Mouse (Mus musculus) cerebellum, adult 8-10 months (tissue): ENCODE results near the gene E2f7.
"Not testable (repeated sequence)": the region's sequence is repeated elsewhere in the genome, so short reads cannot be mapped to it uniquely, and the experiment has no call there.

Experiments
- DNase-seq: peaks from one replicate; pipeline ENCODE4 v3.0.0; 2022

The E2f7 gene

DNA sequence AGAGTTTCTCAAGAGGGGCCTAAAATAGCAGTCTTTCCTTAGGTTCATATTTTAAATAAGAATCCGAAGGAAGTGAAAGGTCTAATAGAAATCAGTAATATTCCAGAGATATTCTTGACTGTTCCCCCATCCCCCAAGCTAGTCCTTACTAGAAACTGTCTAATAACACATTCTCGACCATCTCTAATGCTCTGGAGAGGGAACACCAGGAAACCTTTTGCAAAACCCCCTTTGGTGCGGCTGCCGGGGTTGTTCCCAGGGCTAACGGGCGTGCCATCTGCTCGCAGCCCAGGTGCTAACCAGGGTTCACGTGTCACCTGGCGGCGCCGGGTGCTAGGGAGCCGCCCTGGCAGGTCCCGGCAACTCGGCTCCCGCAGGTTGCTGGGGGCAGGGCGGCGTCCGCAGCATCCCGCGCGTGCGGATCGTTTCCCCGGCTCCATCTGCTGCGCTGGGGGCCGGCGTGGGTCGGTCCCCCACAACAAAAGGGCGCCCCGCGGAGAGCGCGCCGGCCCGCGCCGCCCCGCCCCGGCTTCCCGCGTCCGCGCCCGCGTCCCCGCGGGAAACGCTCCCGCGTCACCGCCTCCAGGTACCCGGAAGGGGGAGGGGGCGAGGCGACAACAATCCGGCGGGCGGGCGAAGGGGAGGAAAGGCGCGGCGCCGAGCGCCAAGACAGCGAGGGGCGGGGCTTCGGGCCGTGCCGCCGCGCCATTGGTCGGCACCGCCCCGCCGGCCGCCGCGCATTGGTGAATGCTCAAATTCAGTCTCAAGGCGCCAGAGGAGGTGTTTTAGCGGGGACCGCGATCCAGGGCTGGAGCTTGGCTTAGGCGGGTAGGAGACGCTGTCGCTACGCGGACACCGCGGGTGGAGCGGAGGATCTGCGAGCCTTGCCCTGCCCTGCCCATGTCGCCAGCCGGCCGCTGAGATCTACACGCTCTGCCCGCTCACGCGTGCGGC is at the start of gene E2f7:
TSS of gene E2f7 (plus strand) at position 754 of the 954 bp plus-strand sequence.
- peak; percentile 90 for DNase-seq

DNA sequence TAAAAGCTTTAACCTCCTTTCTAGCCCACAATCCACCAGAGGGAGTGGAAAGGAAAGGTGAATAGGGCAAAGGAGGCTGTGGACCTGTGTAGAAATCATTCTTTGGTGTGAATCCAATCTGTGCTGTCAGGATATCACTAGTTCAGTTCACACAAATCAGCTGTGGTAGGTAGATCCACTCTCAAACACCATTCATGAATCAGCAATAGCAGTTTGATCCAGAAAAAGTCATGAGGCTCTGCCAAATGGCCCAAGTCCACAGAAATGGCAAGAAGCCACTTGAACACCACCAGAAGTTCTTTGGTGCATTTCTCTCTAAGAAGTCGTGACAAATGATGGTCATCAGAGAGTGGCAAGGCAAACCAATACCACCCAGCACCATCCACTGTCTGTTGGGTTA is 44.0 kb upstream of the E2f7 start:
- no peak for DNase-seq

DNA sequence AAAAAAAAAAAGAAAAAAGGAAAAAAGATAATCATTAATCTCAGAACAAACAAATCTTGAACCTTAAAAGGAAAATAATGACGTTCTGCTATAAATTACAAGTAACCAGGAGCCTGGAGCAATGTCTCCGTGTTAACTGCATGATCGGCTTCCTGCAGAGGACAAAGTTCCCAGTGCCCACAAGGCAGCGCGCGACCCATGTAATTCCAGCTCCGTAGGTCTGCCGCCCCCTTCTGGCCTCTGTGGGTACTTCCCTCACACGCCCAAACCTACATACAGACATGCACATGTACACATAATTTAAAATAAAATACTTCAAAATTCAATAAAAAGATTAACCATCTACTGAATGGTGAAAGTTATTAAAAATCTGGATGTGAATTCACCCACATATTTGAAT is 39.6 kb upstream of the E2f7 start:
- no peak for DNase-seq

DNA sequence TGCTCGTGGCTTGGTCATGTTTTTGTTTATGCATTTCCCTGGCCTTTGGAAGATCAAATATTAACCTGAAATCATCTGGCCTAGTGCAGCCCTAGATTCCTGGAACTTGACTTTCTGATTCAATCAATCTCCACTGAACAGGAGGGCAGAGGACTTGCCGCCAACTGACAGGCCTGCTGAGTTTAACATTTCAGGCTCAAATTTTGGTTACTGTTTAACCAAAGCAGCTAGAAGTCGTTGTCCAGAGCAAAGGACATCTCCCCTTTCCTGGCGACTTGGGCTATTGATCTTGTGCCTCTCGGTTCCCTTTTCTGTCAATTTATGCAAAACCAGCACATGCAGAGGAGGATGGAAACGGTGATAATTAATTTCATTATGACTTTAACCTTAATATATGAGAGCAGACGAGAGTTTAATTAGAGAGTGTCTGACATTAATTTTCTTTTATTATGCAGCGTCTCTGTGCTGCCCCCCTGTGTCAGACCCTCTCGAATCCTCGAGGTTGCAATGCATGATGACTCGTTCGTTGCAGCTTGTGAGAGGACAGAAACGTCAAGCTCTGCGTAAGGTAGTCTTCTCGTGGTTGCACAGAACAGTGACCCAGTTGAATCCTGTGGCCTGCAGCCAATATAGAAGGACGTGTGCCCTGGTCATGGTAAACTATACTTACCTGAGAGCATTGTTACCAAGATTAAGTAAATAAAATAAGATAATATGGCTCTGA is 37.7 kb upstream of the E2f7 start:
- DNase-seq: no peak

DNA sequence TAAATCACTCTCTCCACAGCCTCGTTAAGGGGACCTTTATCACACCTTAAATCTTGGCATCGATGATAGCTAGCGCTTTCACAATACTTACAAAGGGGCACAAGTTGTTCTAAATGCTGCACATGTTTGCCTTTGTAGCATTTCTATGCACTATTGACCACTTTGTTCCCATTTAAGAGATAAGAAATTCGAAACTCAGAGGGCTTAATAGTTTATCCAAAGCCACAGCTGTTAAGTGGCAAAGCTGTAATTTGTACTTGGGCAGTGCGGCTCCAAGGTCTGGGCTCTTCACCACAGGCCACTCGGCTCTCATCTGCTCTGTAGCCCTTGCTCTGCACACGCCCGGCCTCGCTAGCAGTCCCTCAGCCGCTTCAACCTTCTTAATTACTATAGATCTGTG is 28.4 kb upstream of the E2f7 start:
- no peak for DNase-seq

DNA sequence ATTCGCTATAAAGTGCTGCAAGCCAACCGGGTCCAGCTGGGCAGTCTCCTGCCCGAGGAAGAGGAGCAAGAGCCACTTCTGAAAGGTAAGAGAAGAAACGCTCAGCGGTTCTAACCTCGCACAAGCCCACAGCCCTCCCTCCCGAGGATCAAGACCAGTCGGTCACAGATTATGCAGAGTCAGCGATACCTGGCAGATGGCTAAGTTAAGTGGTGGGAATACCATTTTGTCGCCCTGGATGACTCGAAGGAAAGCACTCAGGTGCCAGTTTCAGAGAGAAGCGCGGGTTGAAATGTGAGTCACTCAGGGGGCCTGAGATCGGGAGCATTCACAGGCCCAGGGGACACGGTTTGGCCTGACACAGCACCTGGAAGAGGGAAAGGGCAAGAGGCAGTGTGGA is 18.8 kb upstream of the E2f7 start:
- no peak for DNase-seq

DNA sequence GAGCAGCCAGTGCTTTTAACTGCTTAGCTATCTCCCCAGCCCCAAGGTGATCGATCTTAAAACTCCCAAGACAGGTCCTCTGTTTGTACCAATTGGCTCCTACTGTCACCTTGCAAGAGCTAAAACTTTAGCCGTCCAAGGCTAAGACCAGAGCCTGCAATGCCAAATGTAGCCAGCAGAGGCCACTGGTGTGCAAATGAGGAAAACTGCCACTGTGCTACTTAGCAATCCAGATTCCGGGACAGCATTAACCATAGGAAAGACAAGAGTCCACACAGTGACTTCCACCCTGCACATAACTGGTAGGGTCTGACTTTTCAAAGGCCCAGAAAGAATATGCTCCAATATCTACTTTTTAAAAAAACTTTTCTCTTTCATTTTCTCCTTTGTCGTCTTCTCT is 17.4 kb upstream of the E2f7 start:
- no peak for DNase-seq

DNA sequence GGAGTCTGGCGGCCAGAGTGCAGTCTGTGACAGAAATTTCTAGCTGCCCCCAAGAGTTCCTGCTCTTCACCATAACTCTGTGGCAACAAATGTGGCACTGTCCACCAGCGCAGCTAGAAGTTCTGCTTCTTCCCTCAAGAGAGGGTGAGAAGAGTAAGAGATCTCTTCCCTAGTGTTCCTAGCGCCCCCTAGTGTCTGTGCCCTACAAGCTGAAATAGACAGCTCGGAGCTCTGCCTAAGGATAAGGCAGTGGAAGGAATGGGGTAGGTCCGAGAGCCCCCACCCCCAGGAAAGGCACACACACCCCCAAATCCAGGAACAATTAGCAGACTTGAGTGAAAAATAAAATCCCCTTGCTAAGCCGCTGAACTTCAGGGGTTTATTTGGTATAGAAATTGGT is 11.9 kb upstream of the E2f7 start:
- DNase-seq: peak; percentile 67

DNA sequence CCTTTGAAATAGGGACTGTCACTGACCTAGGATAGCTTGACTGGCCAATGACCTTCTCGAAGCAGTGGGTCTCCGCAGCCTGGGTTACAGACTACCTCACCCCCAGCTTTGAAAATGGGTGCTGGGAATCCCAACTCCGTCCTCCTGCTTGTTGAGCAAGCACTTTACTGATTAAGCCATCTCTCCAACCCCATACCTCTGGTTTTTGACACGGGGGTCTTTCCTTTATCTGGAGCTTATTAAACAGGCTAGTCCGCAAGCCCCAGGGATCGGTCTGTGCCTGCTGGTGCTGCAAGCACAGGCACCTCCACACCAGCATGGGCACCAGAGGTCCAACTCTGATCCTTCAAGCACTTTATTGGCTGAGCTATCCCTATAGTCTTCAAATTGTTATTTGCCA is 1.5 kb upstream of the E2f7 start:
- DNase-seq: no peak

DNA sequence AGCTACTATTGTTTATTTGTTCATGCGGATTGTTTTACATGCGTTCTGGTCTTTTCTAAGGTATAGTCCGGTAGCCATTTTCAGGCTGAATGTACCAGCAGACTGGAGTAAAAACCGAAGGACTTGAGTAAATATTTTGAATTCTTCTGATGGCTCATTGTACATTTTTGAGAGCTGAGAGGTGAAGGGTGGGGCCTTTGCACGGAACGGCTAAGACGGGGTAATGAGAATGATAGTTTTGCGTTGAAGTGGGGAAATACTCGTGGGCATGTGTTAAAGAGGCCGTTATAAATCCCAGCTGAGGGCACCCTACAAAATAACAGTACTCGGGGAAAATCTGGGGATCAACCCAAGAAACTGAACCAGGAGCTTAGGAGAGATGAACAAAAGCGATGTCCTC is 1.1 kb upstream of the E2f7 start:
- no peak for DNase-seq

DNA sequence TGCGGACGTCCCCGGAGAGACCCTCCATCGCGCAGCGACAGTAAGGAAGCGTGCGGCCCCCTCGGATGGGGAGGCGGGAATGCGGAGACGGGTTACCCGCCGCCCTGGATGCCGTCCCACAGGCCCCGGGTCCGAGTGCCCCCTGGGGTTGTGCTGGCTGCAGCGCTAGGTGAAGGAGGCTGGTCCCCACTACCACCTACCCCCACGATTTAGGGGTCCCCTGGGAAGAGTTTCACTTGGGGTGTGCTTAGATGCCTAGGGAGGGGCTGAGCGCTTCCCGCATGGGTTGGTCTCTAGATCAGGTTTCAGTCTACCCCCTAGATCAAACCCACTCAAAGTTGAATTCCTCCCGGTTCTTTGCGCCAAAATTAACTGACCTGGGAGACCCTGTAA is 397 bp downstream of the E2f7 start:
- no peak for DNase-seq

DNA sequence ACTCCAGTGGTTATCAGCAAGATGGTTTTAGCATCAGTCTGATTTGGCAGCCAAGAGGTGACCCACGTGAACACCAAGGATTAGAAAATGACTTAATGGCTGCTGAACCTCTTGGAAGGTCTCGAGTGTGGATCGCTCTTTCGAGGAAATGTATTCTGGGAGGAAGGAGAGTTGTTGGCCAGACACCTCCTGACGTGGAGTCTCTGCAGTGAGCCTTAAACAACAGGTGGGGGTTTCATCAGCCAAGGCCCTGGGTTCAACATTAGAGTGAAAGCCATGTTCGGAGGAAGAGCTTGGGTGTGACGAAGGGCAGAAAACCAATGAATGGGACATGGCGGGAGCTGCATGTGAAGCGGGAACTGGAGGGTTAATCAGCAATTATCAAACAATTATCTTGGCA is 3.8 kb downstream of the E2f7 start:
- no peak for DNase-seq

DNA sequence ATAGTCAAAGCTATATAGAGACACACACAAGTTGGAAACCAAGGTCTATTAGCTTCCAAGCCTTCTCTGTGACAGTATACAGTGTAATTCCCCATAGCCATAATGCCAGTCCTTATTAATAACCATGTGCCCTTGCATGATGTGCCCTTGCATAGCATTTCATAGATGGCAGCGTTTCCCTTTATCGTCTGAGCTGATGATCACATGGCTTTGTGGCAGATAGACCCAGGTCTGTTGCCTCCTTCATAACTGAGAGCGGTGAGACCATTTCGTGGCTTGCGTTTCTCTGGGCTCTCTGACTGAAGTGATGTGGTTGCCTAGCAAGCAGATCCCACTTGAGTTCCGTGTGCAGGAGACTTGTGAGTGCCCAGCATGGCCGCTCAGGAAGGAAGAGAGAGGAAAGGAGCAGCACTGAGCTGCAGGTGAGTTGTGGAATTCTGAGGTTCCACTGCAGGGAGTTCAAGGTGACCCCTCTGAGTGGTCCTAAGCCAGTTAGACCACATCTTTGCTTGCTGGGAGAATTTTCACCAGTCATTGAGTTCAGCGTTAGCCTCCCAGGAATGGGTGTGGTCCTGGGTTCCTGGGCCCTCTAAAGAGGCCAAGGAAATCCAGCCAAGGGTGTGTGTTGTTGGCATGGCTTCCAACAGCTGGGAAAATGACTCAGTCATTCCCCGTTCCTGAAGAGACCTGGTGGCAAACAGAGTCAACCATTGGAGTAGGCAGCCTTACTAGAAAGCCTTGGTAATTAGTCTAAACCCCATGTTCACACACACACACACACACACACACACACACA is 4.5 kb downstream of the E2f7 start:
- DNase-seq: no peak

DNA sequence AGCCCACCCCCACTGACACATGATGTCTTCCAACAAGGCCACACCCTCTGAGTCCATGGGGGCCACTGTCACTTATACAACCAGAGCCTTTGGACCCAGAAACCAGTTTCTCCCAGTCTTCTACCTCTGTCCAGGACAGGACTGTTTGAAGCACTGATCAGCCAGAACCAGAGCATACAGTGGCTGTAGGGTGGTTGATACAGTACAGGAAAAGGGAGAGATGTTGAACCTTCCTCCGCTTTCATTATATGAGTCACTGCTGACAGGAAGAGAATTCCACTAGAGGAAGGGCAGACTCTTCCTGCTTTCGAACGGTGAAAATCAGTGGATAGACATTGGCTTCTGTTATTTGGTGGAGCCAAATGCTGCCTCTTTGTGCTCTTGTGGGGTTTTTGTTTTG is 7.6 kb downstream of the E2f7 start:
- DNase-seq: no peak

DNA sequence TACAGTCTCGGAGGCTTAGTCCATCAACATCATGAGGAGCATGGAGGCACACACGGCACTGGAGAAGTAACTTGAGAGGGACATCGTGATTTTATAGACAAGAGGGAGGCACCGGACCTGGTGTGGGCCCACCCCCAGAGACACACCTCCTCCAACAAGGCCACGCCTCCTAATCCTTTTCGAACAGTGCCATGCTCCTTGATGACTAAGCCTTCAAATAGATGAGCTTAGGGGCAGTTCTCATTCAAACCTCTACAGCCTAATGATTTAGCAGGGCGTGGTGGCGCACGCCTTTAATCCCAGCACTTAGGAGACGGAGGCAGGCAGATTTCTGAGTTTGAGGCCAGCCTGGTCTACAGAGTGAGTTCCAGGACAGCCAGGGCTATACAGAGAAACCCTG is 10.3 kb downstream of the E2f7 start:
- DNase-seq: no peak

DNA sequence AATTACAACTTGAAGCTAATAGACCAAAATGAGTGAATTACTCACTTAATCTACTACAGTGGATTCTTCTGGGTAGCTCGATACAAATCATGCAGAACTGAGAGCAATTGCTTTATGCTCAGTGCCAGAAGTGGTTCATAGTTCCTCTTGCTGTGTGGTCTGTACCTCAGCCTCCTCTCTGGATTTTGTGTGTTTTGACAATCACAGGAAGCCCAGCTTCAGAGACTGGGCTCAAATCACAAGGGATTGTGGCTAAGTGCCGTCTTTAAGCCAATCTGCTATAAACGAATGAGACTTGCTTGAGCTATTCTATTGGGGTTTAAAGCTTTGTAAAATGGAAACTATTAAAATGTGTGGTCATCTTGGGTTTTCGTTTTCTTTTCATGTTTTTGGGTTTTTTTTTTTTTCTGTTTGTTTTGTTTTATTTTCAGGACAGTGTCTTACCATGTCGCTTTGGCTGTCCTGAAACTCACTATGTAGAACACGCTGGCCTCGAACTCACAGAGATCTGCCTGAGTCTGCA is 11.1 kb downstream of the E2f7 start:
- DNase-seq: no peak

DNA sequence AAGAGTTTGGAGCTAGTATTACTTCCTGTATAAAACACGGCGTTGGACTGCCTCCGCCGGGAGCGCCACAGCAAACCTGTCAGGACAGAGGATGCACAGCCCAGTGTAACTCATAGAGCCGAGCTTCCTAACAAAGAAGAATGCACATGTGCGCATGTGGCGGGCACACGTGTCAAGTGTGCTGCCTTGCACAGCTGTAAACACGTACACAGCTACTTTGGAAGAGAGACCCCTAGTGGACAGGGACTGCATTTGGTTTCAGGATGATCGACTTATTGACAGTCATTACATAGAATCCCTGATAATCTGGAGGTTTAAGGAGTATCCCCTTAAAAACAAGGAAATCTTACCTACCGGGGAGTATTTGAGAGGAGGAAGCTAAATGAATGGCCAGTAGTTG is 15.3 kb downstream of the E2f7 start:
- DNase-seq: not testable (repeated sequence)

DNA sequence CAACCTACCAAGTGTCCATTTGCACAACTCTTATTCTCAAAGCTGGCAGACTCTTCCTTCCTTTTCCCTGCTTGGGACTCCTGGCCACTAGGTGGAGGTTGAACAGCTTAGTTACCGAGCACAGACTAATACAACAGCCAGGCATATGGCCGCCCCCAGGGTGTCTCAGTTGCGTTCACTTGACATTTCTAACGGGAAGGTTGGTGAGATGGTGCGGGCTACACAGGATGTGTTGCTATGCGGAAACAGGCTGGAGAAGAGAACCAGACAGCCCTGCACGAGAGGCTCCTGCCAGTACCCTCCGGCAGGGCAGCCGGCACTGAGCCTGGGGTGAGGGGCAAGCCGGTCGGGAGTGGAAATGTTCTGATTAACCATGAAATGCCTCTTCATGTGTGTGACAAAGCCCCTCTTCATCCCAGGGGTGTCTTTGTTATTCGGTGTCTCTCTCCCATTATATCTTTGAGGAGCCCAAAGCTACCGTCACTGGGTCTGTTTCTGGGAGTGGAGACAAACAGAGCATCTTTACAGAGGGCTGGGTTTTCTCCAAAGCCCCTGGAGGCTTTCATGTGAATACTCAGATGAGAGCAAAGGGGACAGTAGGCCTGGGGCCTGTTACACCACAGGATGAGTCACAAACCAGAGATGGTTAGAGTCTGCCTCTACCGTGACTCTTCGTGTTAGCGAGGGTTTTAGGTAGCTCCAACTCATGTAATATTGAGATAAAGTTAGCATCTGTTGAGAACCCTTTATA is 17.1 kb downstream of the E2f7 start:
- peak; percentile 65 for DNase-seq

DNA sequence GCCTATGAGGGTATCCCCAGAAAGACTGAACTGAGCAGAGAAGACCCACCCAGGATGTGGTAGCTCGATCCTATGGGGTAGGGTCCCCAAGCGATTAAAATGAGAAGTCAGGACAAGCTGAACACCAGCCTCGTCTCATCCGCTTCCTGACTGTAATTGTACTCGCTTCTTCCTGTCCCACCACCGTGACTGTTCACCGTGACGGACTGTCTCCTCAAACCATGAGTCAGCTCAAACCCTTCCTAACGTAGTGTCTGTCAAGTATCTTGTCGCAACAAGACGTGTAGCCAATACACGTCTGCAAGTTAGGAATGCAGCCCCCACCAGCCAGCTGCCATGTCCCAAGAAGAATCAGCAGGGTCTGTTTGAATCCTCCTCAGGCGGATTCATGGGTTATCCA is 18.2 kb downstream of the E2f7 start:
- DNase-seq: no peak

DNA sequence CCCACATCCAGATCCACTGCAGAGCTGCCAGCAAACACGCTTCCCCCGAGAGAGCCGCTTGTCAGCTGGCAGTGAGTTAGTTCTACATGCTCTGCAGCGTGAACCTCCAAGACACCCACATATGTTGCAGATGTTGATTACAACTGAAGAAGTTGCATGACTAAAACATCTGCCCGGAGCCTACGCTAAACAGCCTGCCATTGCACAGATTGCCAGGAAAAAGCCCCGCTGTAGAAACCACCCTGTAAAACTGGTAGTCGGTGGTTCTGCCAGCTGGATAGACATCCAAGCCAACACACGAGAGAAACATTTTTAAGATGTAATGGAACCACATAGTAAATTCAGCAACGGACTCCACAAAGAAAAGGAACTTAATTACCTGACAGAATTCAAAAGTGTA is 24.3 kb downstream of the E2f7 start:
- no peak for DNase-seq

DNA sequence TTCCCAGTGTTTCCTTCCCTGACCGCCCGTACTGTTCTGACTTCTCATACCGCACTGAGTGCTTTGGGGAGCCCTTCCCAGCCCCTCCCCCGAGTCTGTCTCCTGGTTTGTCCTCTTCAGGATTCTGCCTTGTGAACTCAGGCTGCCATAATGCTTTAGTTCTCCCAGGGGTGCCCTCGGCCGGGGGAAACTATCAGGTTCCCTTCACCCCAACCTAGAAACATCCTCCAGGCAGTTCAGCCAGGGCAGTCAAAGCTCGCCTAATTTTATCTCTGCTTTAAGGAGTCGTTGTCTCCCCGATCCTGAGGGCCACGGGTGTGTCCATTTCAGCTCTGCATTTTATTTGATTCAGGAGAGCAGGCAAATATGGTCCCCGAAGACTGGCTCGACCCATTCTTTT is 28.0 kb downstream of the E2f7 start:
- DNase-seq: no peak

DNA sequence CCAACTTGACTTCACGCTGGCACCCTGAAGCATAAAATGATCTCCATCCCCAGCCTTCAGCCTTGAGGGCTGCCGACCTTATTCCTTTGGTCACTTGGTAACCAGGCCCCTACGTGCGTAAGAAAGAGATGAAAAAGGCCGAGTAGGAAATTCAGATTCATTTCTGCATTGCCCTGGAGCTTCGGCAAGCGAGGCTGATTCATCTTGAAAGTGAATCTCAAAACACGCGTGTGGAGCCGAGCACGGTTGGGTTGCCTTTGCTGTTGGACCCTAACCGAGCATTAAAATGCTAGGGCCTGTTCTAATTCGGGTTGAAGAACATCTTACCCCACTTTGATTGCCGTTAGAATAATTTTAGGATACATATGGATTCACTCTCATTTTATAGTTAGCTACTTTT is 28.6 kb downstream of the E2f7 start:
- DNase-seq: no peak

DNA sequence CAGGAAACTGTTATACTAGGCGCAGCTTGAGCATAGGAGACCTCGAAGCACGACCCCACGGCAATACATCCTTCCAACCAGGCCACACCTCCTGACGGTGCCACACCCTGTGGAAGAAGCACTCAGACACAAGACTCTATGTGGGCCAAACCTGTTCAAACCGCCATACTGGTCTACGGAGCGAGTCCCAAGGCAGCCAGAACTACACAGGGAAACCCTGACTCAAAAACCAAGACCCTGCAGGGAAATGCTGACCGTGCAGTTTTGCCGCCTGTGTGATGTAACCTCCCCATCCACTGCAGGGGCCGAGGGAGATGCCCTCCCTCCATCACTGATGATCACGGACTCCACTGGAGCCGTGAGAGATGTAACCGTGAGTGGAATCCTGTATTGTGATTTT is 36.5 kb downstream of the E2f7 start:
- no peak for DNase-seq
